Mouse (Mus musculus) layer of hippocampus, adult 9-11 months (tissue): ENCODE measurements around the gene Gm10112.
A peak's percentile ranks its signal among the peaks of the same experiment; 100 is the strongest.

Experiments
- DNase-seq: peaks from one replicate; pipeline ENCODE4 v3.0.0; 2022

Gene Gm10112

GRCm38 (mm10) chrX:111168040-111168439, at the start of gene Gm10112:
Gene Gm10112, plus strand, starts transcription at chrX:111168340.
- no peak for DNase-seq

DNA sequence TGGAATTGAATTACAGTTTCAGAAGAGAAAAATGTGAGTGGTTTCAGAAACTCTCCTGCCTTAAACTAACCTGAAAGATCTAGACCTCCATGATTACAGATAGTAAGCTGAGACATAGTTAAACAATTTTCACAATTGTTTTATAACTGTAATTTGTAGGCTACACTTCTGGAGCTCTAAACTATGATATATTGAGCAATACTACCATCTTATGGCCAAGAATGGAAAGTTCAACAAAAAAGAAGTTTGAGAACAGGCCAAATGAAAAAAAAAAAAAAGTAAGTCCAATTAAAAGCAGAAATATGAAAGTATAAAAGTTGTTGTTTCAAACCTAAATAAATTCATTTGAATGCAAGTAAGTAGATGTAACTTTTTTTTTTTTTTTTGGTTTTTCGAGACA, 21.4 kb downstream of the Gm10112 start:
- DNase-seq: no peak

DNA sequence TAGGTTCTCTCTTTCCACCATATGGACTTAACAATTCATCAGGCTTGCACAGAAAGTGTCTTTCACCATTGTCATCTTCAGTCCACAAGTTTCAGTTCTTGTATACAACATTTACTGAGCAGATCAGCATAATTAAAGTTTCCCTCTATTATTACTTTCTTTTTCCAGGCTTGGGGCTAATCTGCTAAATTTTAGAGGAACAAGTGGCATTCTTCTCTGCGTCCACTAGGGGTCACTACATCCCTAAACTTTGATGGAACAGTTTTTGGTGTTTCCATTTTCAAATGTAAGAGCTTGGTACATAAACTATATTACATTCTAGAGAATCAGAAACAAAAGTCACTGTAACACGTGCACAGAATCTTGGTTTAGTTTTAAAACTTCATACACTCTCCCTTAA, 28.2 kb downstream of the Gm10112 start:
- no peak for DNase-seq

GRCm38 (mm10) chrX:111210225-111210624, 42.1 kb downstream of the Gm10112 start:
- peak; percentile 19 for DNase-seq
